Mouse (Mus musculus) urinary bladder, postnatal 25 days (tissue): Measurements from ENCODE around the gene Mcemp1.

Source experiments
- DNase-seq: peaks from one replicate; pipeline ENCODE4 v3.0.0; 2022; ENCODE audit warnings: low spot score

Mcemp1 gene

GRCm38 (mm10) chr8:3665507-3665906 is at the start of gene Mcemp1:
Mcemp1 (plus strand) TSS chr8:3665754.
- DNase-seq = no peak

GRCm38 (mm10) chr8:3621199-3621970 is 44.2 kb upstream of the Mcemp1 start, which contains the start of the genes Xab2 and Pet100:
Xab2 (minus strand) TSS chr8:3621316.
Pet100 (plus strand) TSS chr8:3621548.
- peak; percentile 95 for DNase-seq

GRCm38 (mm10) chr8:3622119-3622518 is 43.4 kb upstream of the Mcemp1 start:
- no peak for DNase-seq

- DNase-seq = no peak
These were observed 40.1 kb upstream of the Mcemp1 start, which contains the start of gene Pcp2 for GRCm38 (mm10) chr8:3625445-3625844. Pcp2 (minus strand) TSS chr8:3625545.

- no peak for DNase-seq
These were observed 38.6 kb upstream of the Mcemp1 start for GRCm38 (mm10) chr8:3626971-3627370.

- no peak for DNase-seq
These were observed 37.5 kb upstream of the Mcemp1 start for GRCm38 (mm10) chr8:3628014-3628413.

GRCm38 (mm10) chr8:3630647-3631477 is 34.7 kb upstream of the Mcemp1 start, which contains the start of gene Stxbp2:
Stxbp2 (plus strand) TSS chr8:3630955.
- DNase-seq = peak; percentile 76

GRCm38 (mm10) chr8:3631478-3631875 is 34.1 kb upstream of the Mcemp1 start:
- no peak for DNase-seq

- peak; percentile 44 for DNase-seq
These were observed 19.8 kb upstream of the Mcemp1 start for GRCm38 (mm10) chr8:3645804-3646203.

- no peak for DNase-seq
These were observed 18.6 kb upstream of the Mcemp1 start for GRCm38 (mm10) chr8:3646824-3647531.

- DNase-seq = no peak
These were observed 18.0 kb upstream of the Mcemp1 start for GRCm38 (mm10) chr8:3647561-3647960.

- DNase-seq = no peak
These were observed 17.3 kb upstream of the Mcemp1 start for GRCm38 (mm10) chr8:3648268-3648667.

GRCm38 (mm10) chr8:3648990-3649389 is 16.6 kb upstream of the Mcemp1 start:
- DNase-seq = no peak

GRCm38 (mm10) chr8:3652845-3653244 is 12.7 kb upstream of the Mcemp1 start:
- no peak for DNase-seq

GRCm38 (mm10) chr8:3654726-3655508 is 10.6 kb upstream of the Mcemp1 start:
- DNase-seq = no peak

- DNase-seq = no peak
These were observed 10.0 kb upstream of the Mcemp1 start, which contains the start of gene Retn for GRCm38 (mm10) chr8:3655526-3655925. Retn (plus strand) TSS chr8:3655770.

GRCm38 (mm10) chr8:3656725-3657381 is 8.7 kb upstream of the Mcemp1 start:
- DNase-seq = no peak

GRCm38 (mm10) chr8:3660889-3661288 is 4.7 kb upstream of the Mcemp1 start:
- no peak for DNase-seq

- DNase-seq = no peak
These were observed 1.1 kb upstream of the Mcemp1 start for GRCm38 (mm10) chr8:3664405-3664804.

- no peak for DNase-seq
These were observed 4.8 kb downstream of the Mcemp1 start for GRCm38 (mm10) chr8:3670388-3670787.

- peak; percentile 83 for DNase-seq
These were observed 6.5 kb downstream of the Mcemp1 start, which contains the start of gene Fcor for GRCm38 (mm10) chr8:3671980-3672491. Fcor (minus strand) TSS chr8:3672362.
